Mouse (Mus musculus) heart, embryonic 14.5 days (tissue): ENCODE measurements around the gene Adamts6. TPM values are rescaled to one million over a fixed set of nuclear protein-coding genes. Genes with fewer than 3 reads are reported as not detected.

ENCODE experiments used
- polyA plus RNA-seq: library from polyadenylated mRNA; unstranded; fragments of >200 nt; fragmentation: Nextera tagmentation; extraction: Ambion mirVana; gene quantifications from 2 replicates; pipeline ENCODE4 v1.2.1, GENCODE M21; 2014

The Adamts6 gene
- polyA plus RNA-seq, 1 experiment from 2014 or later = 9.8 TPM

Other genes starting within 250 kb of the Adamts6 start
- gene Nln, start 178.2 kb upstream of the Adamts6 start, polyA plus RNA-seq = 25.0 and 25.6 TPM in 2 replicates
- gene Sgtb, start 178.1 kb upstream of the Adamts6 start, polyA plus RNA-seq = 2.2 and 2.9 TPM in 2 replicates
- 48.7 and 51.3 TPM in 2 replicates for gene Trappc13, start 109.4 kb upstream of the Adamts6 start, polyA plus RNA-seq
- gene Trim23, start 109.0 kb upstream of the Adamts6 start, polyA plus RNA-seq = 15.0 and 17.2 TPM in 2 replicates
- 40.2 and 49.5 TPM in 2 replicates for gene Cenpk, start 59.2 kb upstream of the Adamts6 start, polyA plus RNA-seq
- gene Ppwd1, start 59.0 kb upstream of the Adamts6 start, polyA plus RNA-seq = 8.2 and 9.3 TPM in 2 replicates